Mouse (Mus musculus) liver, adult 2 months (tissue): ENCODE data around the gene Ryr1.

ENCODE experiments used
- CTCF ChIP-seq: fragments of 200-500 bp; IDR thresholded peaks from 2 replicates; pipeline ENCODE4 v1.5.1; 2011; ENCODE audit warnings: low read depth, low read length, control low read depth
- POLR2A ChIP-seq: fragments of 200-500 bp; IDR thresholded peaks from 2 replicates; pipeline ENCODE4 v1.6.1; 2011; ENCODE audit warnings: low read length, control low read depth; ENCODE audit not compliant: insufficient read depth; ENCODE audit errors: extremely low read depth

- TF ChIP-seq POLR2A (no peak), CTCF (no peak)
These were observed 9.3 kb upstream of the Ryr1 start for GRCm38 (mm10) chr7:29134230-29134629.
